Mouse (Mus musculus): ENCODE measurements around the gene Hspa13. TPM values are rescaled to one million over a fixed set of nuclear protein-coding genes. Genes with fewer than 3 reads are reported as not detected.

The Hspa13 gene
- 1.1 TPM in 2 replicates for polyA plus RNA-seq (2012)

DNA sequence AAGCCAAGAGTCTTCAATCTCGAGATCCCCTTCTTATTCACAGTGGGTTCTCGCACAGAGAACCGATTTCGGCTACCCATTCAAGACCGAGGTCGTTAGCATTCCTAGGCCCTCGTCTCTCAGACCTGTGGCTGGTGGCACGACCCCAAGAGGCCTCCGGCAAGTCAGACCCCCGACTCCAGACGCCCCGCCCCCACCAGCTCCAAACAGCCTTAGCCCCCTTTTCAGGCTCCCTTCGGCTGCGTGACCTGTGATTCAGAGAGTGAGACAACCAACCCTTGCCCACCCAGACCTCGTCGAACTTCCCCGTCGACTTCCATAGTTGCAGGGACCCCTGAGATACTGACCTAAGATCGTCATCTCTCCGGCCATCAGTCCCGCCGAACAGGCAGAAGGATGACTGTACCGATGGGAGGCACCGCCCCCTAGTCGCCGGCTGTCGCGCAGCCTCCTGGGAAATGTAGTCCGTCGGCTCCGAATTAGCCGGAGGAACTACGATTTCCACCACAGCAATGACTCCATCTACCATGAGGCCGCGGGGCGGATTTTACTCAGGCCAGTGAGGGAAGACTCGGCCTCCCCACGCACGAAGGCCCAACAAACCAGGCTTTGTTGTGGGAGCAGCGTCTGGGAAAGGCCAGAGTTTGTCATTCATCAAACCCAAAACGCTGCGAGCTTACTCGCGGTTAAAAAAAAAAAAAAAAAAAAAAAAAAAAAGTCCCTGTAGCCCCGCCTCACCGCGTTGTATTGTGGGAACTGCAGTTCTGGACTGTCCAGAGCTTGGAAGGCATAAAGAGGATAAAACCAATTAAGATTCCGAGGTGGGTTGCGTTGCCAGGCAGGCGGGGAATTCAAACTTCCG is at the start of gene Hspa13:
TSS of gene Hspa13 (minus strand) at position 717 of the 862 bp plus-strand sequence.

Other genes with a start within 250 kb of the Hspa13 start
- not detected in 2 replicates for gene Lipi, start 181.0 kb downstream of the Hspa13 start, polyA plus RNA-seq (2012)
- not detected in 2 replicates for gene Rbm11, start 174.3 kb downstream of the Hspa13 start, polyA plus RNA-seq (2012)

Data from megakaryocyte-erythroid progenitor cell, adult 5 weeks (primary cell).